15 mouse cellular contexts compared by ENCODE assay signal in genomic region chr17:23533591-23534490, GRCm38 (mm10). TPM values are rescaled to one million over a fixed set of nuclear protein-coding genes. Genes with fewer than 3 reads are reported as not detected.
DNase-seq lines count a peak whose midpoint lies in the region; ATAC-seq lines count a peak whose summit lies in the region.
"Not testable (repeated sequence)": the region's sequence is repeated elsewhere in the genome, so short reads cannot be mapped to it uniquely, and the experiment has no call there.
"Had no signal": no experiment of that assay in that cellular context is flagged by ENCODE, and none has a peak within 500 bp of the region (broad histone marks: within the 10 kb centered on the region; RNA-seq: fewer than 3 reads in every experiment).

No protein-coding gene starts in this region.

- H3K4me3 ChIP-seq in heart, embryonic 15.5 days, result 0 out of 2 replicates have a peak overlapping the region, but pooled peaks have one; percentile 8
- not testable (repeated sequence) for H3K4me3 ChIP-seq in limb, embryonic 11.5 days (ENCODE audit: low read depth, low read length); midbrain, embryonic 11.5 days (ENCODE audit: low read depth, low read length)
- peak overlapping the region; percentile 25 for H3K4me3 ChIP-seq in liver, embryonic 16.5 days (ENCODE audit: low read depth, low read length)

- H3K27me3 ChIP-seq in heart, embryonic 15.5 days, result peaks cover 25% of the 10 kb centered on the region
- H3K27me3 ChIP-seq in limb, embryonic 11.5 days (ENCODE audit: control insufficient read depth, insufficient read depth, low read length), result peaks cover 16% of the 10 kb centered on the region
- H3K27me3 ChIP-seq in liver, embryonic 16.5 days (ENCODE audit: control insufficient read depth, insufficient read depth, low read depth, low read length), result not testable (repeated sequence)
- H3K27me3 ChIP-seq in midbrain, embryonic 11.5 days (ENCODE audit: control insufficient read depth, insufficient read depth, low read length), result peaks cover 22% of the 10 kb centered on the region; the same call in 1 of the 2 replicates

- H3K4me1 ChIP-seq in heart, embryonic 15.5 days (replicated peaks), result peaks cover 19% of the 10 kb centered on the region
- H3K4me1 ChIP-seq in limb, embryonic 11.5 days (ENCODE audit: control insufficient read depth, insufficient read depth, low read length); midbrain, embryonic 11.5 days (ENCODE audit: control insufficient read depth, insufficient read depth, low read length): not testable (repeated sequence)
- H3K4me1 ChIP-seq in liver, embryonic 16.5 days (ENCODE audit: control insufficient read depth, low read depth, low read length), result peaks cover 12% of the 10 kb centered on the region

- H3K27ac ChIP-seq in heart, embryonic 15.5 days; limb, embryonic 11.5 days (replicated peaks; ENCODE audit: low read depth, low read length); liver, embryonic 16.5 days (ENCODE audit: low read length); midbrain, embryonic 11.5 days (ENCODE audit: low read depth, low read length): not testable (repeated sequence)

- 7% methylated on average over 11 of the region's 23 CpGs for WGBS in heart, embryonic 15.5 days
- WGBS in limb, embryonic 11.5 days, result 8% methylated on average over 9 of the region's 23 CpGs
- WGBS in liver, embryonic 16.5 days (ENCODE audit: insufficient replicate concordance), result 3% methylated on average over 10 of the region's 23 CpGs
- WGBS in midbrain, embryonic 11.5 days, result 7% methylated on average over 10 of the region's 23 CpGs

- H3K9me3 ChIP-seq in heart, embryonic 15.5 days (replicated peaks); limb, embryonic 11.5 days (ENCODE audit: control insufficient read depth, low read length); liver, embryonic 16.5 days (replicated peaks; ENCODE audit: control insufficient read depth, low read length); midbrain, embryonic 11.5 days (ENCODE audit: control insufficient read depth, low read length): not testable (repeated sequence)

- H3K4me2 ChIP-seq in heart, embryonic 15.5 days, result peak overlapping the region; percentile 37
- not testable (repeated sequence) for H3K4me2 ChIP-seq in limb, embryonic 11.5 days (ENCODE audit: low read depth, severe bottlenecking); midbrain, embryonic 11.5 days
- peak overlapping the region; percentile 59 for H3K4me2 ChIP-seq in liver, embryonic 16.5 days (ENCODE audit: low read depth, low read length)

- not testable (repeated sequence) for H3K36me3 ChIP-seq in heart, embryonic 15.5 days; limb, embryonic 11.5 days (ENCODE audit: control insufficient read depth, insufficient read depth, low read length); liver, embryonic 16.5 days (ENCODE audit: control insufficient read depth, insufficient read depth); midbrain, embryonic 11.5 days (ENCODE audit: control insufficient read depth, insufficient read depth, low read length)

- H3K9ac ChIP-seq in heart, embryonic 15.5 days; limb, embryonic 11.5 days (ENCODE audit: low read length); liver, embryonic 16.5 days (ENCODE audit: low read depth, low read length); midbrain, embryonic 11.5 days (ENCODE audit: low read length): not testable (repeated sequence)

- ATAC-seq in frontal cortex, adult (ENCODE audit: low TSS enrichment), result peak; percentile 13; the same call in 1 of the 2 replicates
- not testable (repeated sequence) for ATAC-seq in heart, embryonic 15.5 days (replicated peaks; ENCODE audit: insufficient number of reproducible peaks, insufficient read depth, low FRiP score, low read depth); limb, embryonic 11.5 days (ENCODE audit: insufficient number of reproducible peaks, low FRiP score, low TSS enrichment, low read depth); midbrain, embryonic 11.5 days (ENCODE audit: low FRiP score)
- ATAC-seq in liver, embryonic 16.5 days (ENCODE audit: low read depth), result peak; percentile 68

- DNase-seq in ES-CJ7 (ENCODE audit: low read depth, low spot score), result peak; percentile 79
- DNase-seq in embryo, embryonic 10 days (ENCODE audit: low spot score), result peak; percentile 60
- DNase-seq in limb, embryonic 11.5 days (ENCODE audit: low spot score), result peak; percentile 35
- DNase-seq in midbrain, embryonic 11.5 days (ENCODE audit: low spot score, missing footprints), result peak; percentile 86

RNA-seq across cellular contexts. Expression of gene Zfp213, which starts 30.2 kb away (rescaled TPM):
- polyA plus RNA-seq in heart, embryonic 15.5 days (2015; fragmentation: Nextera tagmentation; extraction: Ambion mirVana), result 10.9 and 14.4 TPM in 2 replicates
- 24.4 and 25.6 TPM in 2 replicates for polyA plus RNA-seq in limb, embryonic 11.5 days (2014; fragmentation: Nextera tagmentation; extraction: Ambion mirVana)
- 4.8 and 5.3 TPM in 2 replicates for polyA plus RNA-seq in liver, embryonic 16.5 days (2015; fragmentation: Nextera tagmentation; extraction: Ambion mirVana)
- 17.5 and 19.9 TPM in 2 replicates for polyA plus RNA-seq in midbrain, embryonic 11.5 days (2014; fragmentation: Nextera tagmentation; extraction: Ambion mirVana)

RNA-seq across cellular contexts. Expression of gene Vmn2r117, which starts 54.3 kb away (rescaled TPM):
- not detected in 2 replicates for polyA plus RNA-seq in heart, embryonic 15.5 days (2015; fragmentation: Nextera tagmentation; extraction: Ambion mirVana)
- polyA plus RNA-seq in limb, embryonic 11.5 days (2014; fragmentation: Nextera tagmentation; extraction: Ambion mirVana), result not detected in 2 replicates
- polyA plus RNA-seq in liver, embryonic 16.5 days (2015; fragmentation: Nextera tagmentation; extraction: Ambion mirVana), result not detected in 2 replicates
- not detected in 2 replicates for polyA plus RNA-seq in midbrain, embryonic 11.5 days (2014; fragmentation: Nextera tagmentation; extraction: Ambion mirVana)
- polyA plus RNA-seq: adrenal gland, adult 2 months; brain, embryonic 14.5 days; embryonic facial prominence, embryonic 15.5 days; forebrain, embryonic 16.5 days; hindbrain, embryonic 12.5 days; limb, embryonic 14.5 days; midbrain, embryonic 16.5 days; neural tube, embryonic 13.5 days had no signal

Comparison
In these comparisons a context has a peak if more than half of its experiments do, and no peak if none do; other contexts are left out.
1. DNase-seq: peak in every context shown above with its lines; median percentile 86 in midbrain, embryonic 11.5 days; 79 in ES-CJ7; 60 in embryo, embryonic 10 days; 35 in limb, embryonic 11.5 days.